Mouse (Mus musculus) kidney, embryonic 16.5 days (tissue): ENCODE measurements around the gene Ocln. TPM values are rescaled to one million over a fixed set of nuclear protein-coding genes. Genes with fewer than 3 reads are reported as not detected.

ENCODE experiments used
- ATAC-seq: fragments of 200-750 bp; cut with Nextera tagmentation; 2 replicates; pipeline ENCODE4 v1.8.0; 2017; ENCODE audit warnings: moderate TSS enrichment; ENCODE audit not compliant: low FRiP score, low TSS enrichment
- H3K27ac ChIP-seq: fragments of 300-500 bp; sonication (generic); 2 replicates; pipeline ENCODE4 v1.5.1; 2014; ENCODE audit warnings: low read length
- H3K27me3 ChIP-seq: fragments of 300-500 bp; sonication (generic); 2 replicates; pipeline ENCODE4 v1.6.1; 2014; ENCODE audit warnings: low read length, control low read depth, mixed read lengths; ENCODE audit not compliant: insufficient read depth
- H3K36me3 ChIP-seq: fragments of 300-500 bp; sonication (generic); 2 replicates; pipeline ENCODE4 v1.6.1; 2014; ENCODE audit warnings: low read length, control low read depth, mixed read lengths; ENCODE audit not compliant: insufficient read depth
- H3K4me1 ChIP-seq: fragments of 300-500 bp; sonication (generic); 2 replicates; pipeline ENCODE4 v1.6.1; 2014; ENCODE audit warnings: low read length, control low read depth, mixed read lengths; ENCODE audit not compliant: insufficient read depth
- H3K4me2 ChIP-seq: fragments of 300-500 bp; sonication (generic); replicated peaks from 2 replicates; pipeline ENCODE4 v1.6.1; 2014; ENCODE audit warnings: low read depth, low read length
- H3K4me3 ChIP-seq: fragments of 300-500 bp; sonication (generic); 2 replicates; pipeline ENCODE4 v1.5.1; 2014; ENCODE audit warnings: mild to moderate bottlenecking, low read length
- H3K9ac ChIP-seq: fragments of 300-500 bp; sonication (generic); replicated peaks from 2 replicates; pipeline ENCODE4 v1.6.1; 2014; ENCODE audit warnings: low read length
- H3K9me3 ChIP-seq: fragments of 300-500 bp; sonication (generic); 2 replicates; pipeline ENCODE4 v1.6.1; 2016; ENCODE audit warnings: low read length, control low read depth
- WGBS: fragments of 180-500 bp; shearing (Covaris S2); extraction: QIAGEN DNeasy Blood & Tissue Kit; methylation state at CpG from one replicate; pipeline ENCODE4 v1.1.7; 2014; 5-methylcytosine and 5-hydroxymethylcytosine counted together
- polyA plus RNA-seq: library from polyadenylated mRNA; unstranded; fragments of >200 nt; fragmentation: Nextera tagmentation; extraction: Ambion mirVana; gene quantifications from 2 replicates; pipeline ENCODE4 v1.2.1, GENCODE M21; 2015

Ocln gene
- polyA plus RNA-seq, 1 experiment from 2014 or later: 34.4 TPM

DNA sequence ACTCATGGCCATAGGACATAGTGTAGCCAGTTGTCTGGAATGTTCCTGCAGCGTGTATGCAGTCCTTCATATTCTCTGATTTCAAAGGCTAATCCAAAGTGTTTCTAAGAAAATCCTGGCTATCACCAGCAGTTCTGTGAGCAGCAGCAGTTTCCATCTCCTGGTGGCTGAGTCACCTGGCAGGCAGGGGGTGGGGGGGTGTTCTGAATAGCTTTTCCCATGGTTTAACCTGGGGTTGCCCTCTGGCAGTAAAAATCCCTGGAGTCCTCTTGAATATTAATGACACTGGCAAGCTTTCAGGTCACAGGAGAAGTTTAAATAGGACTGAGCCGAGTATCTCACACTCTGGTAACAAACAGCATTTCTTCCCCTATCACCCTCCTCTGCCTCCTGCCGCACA, 29.2 kb upstream of the Ocln start:
- WGBS: 18% methylated on average over 3 of the region's 3 CpGs
- Histone ChIP-seq H3K27me3 (no peaks in the 10 kb centered on the region), H3K4me1 (peaks cover 6% of the 10 kb centered on the region; the same call in 1 of the 2 replicates), H3K4me2 (0 out of 2 replicates have a peak overlapping the region, but pooled peaks have one; percentile 10), H3K36me3 (no peaks in the 10 kb centered on the region), H3K4me3 (no peak overlapping the region), H3K9ac (no peak overlapping the region), H3K9me3 (no peaks in the 10 kb centered on the region), H3K27ac (no peak overlapping the region)
- ATAC-seq: peak; percentile 50; the same call in 1 of the 2 replicates

DNA sequence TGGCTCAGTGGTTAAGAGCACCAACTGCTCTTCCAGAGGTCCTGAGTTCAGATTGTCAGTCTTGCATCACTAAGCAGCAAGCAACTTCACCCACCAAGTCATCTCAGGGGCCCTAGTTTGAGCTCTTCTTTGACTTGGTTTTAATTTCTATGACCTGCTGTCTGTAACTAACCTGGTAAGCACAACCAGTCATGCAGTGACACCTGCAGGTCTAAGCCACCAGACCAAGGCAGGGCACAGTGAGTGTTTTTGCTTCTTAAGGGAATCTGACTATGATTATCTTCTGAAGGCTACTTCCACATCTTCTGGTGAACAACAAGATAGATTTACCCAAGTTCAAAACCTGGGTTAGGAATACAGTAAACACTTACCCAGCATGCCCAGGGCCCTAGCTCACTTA, 27.4 kb upstream of the Ocln start:
- no peak for ATAC-seq
- H3K27ac ChIP-seq: no peak overlapping the region
- H3K9ac ChIP-seq: no peak overlapping the region
- peaks cover 6% of the 10 kb centered on the region; the same call in 1 of the 2 replicates for H3K4me1 ChIP-seq
- H3K27me3 ChIP-seq: no peaks in the 10 kb centered on the region
- H3K4me3 ChIP-seq: no peak overlapping the region
- no peaks in the 10 kb centered on the region for H3K9me3 ChIP-seq
- H3K4me2 ChIP-seq: no peak overlapping the region
- H3K36me3 ChIP-seq: no peaks in the 10 kb centered on the region

DNA sequence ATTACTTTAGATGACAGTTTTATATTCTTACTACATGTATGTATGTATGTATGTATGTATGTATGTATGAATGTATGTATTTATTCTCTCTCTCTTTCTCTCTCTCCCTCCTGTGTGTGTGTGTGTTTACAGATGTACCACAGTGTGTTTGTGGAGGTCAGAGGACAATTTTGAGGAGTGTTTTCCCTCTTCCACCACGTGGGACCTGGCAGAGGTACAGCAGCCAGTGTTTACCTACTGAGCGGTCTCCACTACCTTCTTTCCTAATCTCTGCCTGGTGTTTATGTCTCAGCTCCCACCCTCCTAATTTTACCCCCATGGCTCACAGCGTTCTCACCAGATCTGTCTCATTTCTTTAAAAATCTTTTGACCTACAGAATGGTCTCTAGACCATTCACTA, 26.7 kb upstream of the Ocln start:
- WGBS: 69% methylated on average over 3 of the region's 3 CpGs
- Histone ChIP-seq H3K36me3 (no peaks in the 10 kb centered on the region), H3K4me2 (no peak overlapping the region), H3K9ac (no peak overlapping the region), H3K27me3 (no peaks in the 10 kb centered on the region), H3K9me3 (no peaks in the 10 kb centered on the region), H3K4me3 (no peak overlapping the region), H3K4me1 (peaks cover 6% of the 10 kb centered on the region; the same call in 1 of the 2 replicates), H3K27ac (no peak overlapping the region)
- no peak for ATAC-seq

DNA sequence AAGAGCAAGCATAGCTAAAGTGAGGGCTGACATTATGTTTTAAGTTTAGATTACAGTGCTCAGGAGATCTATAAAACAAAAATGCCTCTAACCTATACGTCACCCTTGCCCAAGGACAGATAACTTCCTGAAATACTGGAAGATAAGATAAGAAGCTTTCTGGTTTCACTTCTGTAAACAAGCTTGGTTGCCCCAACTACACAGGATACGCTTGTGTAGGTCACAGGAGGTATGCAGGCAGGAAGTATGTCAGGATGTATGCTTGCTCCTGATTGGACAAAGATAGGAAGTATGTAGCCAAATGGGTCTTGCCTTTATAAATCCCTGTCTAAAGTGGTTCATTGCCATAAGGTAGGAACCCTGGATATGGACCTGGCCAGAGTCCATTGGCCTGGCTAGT, 23.4 kb upstream of the Ocln start:
- no peak overlapping the region for H3K27ac ChIP-seq
- no peaks in the 10 kb centered on the region for H3K36me3 ChIP-seq
- no peaks in the 10 kb centered on the region for H3K9me3 ChIP-seq
- no peaks in the 10 kb centered on the region for H3K4me1 ChIP-seq
- 58% methylated on average over 2 of the region's 2 CpGs for WGBS
- H3K4me3 ChIP-seq: no peak overlapping the region
- H3K9ac ChIP-seq: no peak overlapping the region
- no peaks in the 10 kb centered on the region for H3K27me3 ChIP-seq
- H3K4me2 ChIP-seq: no peak overlapping the region
- no peak for ATAC-seq

DNA sequence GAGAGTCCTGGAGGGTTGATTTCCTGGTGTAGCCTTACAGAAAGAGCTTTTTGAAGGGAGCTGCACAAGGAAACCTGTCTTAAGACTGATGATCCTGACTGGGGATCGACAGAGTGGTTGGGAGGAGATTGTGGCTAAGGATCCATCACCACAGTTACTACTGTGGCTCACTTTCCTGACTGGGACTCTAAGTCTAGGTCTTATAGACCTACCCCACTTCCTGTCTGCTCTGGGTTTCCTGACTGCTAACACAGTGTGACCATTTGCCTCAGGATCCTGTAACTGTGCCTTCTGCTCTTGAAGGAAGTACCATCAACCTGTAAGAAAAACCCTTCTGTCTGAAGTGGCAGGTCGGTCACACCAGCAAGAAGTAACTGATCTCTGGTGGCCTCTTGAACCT, 18.2 kb upstream of the Ocln start:
- H3K27me3 ChIP-seq: no peaks in the 10 kb centered on the region
- no peaks in the 10 kb centered on the region for H3K4me1 ChIP-seq
- no peaks in the 10 kb centered on the region for H3K9me3 ChIP-seq
- no peak overlapping the region for H3K4me2 ChIP-seq
- no peak overlapping the region for H3K9ac ChIP-seq
- H3K4me3 ChIP-seq: no peak overlapping the region
- H3K27ac ChIP-seq: no peak overlapping the region
- no peaks in the 10 kb centered on the region for H3K36me3 ChIP-seq
- WGBS: 53% methylated on average over 2 of the region's 2 CpGs
- no peak for ATAC-seq

DNA sequence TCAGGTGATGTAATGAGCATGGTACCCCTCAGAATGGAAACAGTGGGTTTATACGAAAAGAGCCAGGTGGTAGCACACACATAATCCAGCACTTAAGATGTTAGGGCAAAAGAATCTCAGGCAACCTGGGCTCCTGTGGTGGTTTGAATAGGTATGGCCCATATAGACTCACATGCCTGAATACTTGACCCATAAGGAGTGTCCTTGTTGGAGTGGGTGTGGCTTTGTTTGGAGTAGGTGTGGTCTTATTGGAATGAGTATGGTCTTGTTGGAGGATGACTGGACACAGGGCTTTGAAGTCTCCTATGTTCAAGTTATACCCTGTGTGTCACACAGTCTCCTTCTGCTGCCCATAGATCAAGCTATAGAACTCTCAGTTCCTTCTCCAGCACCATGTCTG, 15.8 kb upstream of the Ocln start:
- no peaks in the 10 kb centered on the region for H3K4me1 ChIP-seq
- ATAC-seq: no peak
- H3K27ac ChIP-seq: no peak overlapping the region
- WGBS: 100% methylated on average over 1 of the region's 1 CpGs
- no peaks in the 10 kb centered on the region for H3K27me3 ChIP-seq
- no peak overlapping the region for H3K9ac ChIP-seq
- H3K9me3 ChIP-seq: no peaks in the 10 kb centered on the region
- no peak overlapping the region for H3K4me2 ChIP-seq
- no peaks in the 10 kb centered on the region for H3K36me3 ChIP-seq
- H3K4me3 ChIP-seq: no peak overlapping the region

DNA sequence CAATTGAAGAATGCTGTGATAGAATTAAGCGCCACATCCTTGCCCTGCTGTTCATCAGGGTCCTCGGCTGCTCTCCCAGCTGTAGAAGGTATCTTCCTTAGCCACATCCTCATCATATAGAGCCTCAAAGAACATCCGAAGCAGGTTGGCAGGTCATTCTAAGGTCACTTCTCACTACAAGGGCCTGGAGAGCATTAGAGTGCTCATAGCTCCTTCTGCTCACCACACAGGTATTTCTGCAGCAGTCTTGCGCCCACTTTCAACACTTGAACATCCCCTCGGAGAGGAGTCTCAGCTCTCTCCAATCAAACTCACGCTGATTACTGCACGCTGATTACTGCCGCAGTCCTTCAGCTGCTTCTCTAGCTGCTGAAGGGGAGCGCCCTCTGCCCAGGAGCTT, 6.9 kb upstream of the Ocln start:
- Histone ChIP-seq H3K9me3 (no peaks in the 10 kb centered on the region), H3K9ac (no peak overlapping the region), H3K4me3 (no peak overlapping the region), H3K4me1 (no peaks in the 10 kb centered on the region; the same call in 1 of the 2 replicates), H3K27ac (no peak overlapping the region), H3K4me2 (no peak overlapping the region), H3K27me3 (no peaks in the 10 kb centered on the region), H3K36me3 (no peaks in the 10 kb centered on the region)
- no peak for ATAC-seq
- 78% methylated on average over 9 of the region's 9 CpGs for WGBS

DNA sequence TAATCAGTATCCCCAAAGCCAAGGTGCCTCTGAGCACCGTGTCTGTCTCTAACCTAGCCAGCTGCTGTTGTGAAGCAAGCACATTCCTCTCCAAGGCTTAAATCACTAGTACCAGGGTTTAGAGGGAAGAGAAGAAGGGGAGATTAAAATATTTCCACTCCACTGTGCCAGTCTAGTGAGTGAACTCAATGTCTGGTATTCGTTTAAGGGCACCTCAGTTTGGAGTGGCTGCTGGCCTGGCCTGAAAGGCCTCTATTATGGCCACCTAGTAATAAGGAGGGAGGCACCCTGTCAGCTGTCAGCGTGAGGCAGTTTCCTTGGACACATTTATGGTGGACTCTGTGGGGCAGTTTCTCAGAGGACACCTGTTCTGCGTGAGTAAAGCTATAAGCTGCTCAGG, 4.5 kb upstream of the Ocln start:
- Histone ChIP-seq H3K36me3 (no peaks in the 10 kb centered on the region), H3K27me3 (peaks cover 19% of the 10 kb centered on the region), H3K9me3 (no peaks in the 10 kb centered on the region), H3K4me2 (no peak overlapping the region), H3K27ac (no peak overlapping the region), H3K4me3 (no peak overlapping the region), H3K4me1 (peaks cover 12% of the 10 kb centered on the region), H3K9ac (no peak overlapping the region)
- WGBS: 43% methylated on average over 4 of the region's 4 CpGs
- no peak for ATAC-seq

DNA sequence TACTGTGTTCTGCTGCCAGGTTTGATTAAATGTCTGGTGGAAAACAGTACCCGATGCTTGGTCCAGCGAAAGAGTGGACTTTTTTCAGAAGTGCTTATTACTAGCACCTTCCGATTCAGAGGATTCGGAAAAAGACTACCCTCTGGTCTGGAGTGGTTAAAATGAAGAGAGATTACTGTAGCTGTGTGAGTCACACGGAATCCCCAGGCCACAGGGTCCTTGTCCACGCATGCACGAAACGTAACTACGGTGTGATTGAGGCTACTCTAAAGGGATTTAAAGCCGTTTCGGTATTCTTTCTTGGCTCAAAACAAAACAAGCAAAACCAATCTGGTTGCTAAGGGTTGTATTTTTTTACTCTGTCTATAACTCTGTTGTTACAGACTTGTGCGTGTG, 522 bp upstream of the Ocln start:
- no peak for ATAC-seq
- H3K4me3 ChIP-seq: peak overlapping the region; percentile 73
- H3K9me3 ChIP-seq: no peaks in the 10 kb centered on the region
- peaks cover 18% of the 10 kb centered on the region; the same call in 1 of the 2 replicates for H3K4me1 ChIP-seq
- H3K9ac ChIP-seq: peak overlapping the region; percentile 83
- peak overlapping the region; percentile 97 for H3K4me2 ChIP-seq
- no peaks in the 10 kb centered on the region for H3K36me3 ChIP-seq
- H3K27ac ChIP-seq: peak overlapping the region; percentile 78
- peaks cover 41% of the 10 kb centered on the region for H3K27me3 ChIP-seq
- 3% methylated on average over 12 of the region's 12 CpGs for whole genome bisulfite sequencing

DNA sequence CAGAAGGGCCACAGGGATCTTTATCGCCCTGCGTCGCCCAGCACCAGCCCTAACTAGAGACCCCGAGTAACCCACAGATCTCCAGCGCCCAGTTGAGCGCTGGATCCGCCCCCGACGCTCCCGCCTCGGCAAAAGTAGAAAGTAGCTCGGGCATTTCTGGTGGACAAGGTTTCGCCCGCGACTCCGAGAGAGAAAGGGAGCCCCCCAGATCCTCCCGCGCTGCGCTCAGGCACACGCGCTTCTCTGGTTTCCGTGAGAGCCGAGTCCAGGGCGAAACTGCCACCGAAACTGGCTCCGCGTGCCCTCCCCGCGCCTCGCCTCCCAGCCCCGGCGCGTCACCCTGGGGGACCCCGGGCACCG, 529 bp downstream of the Ocln start:
- ATAC-seq: peak; percentile 11; the same call in 1 of the 2 replicates
- H3K9ac ChIP-seq: peak overlapping the region; percentile 83
- peak overlapping the region; percentile 78 for H3K27ac ChIP-seq
- H3K4me3 ChIP-seq: peak overlapping the region; percentile 73
- no peaks in the 10 kb centered on the region for H3K9me3 ChIP-seq
- peaks cover 18% of the 10 kb centered on the region; the same call in 1 of the 2 replicates for H3K4me1 ChIP-seq
- 0% methylated on average over 35 of the region's 35 CpGs for WGBS
- H3K27me3 ChIP-seq: peaks cover 41% of the 10 kb centered on the region
- peak overlapping the region; percentile 97 for H3K4me2 ChIP-seq
- no peaks in the 10 kb centered on the region for H3K36me3 ChIP-seq
